Comparison of ENCODE assay signal across 9 mouse cellular contexts in genomic region chr2:32821041-32821802, GRCm38 (mm10). TPM values are rescaled to one million over a fixed set of nuclear protein-coding genes. Genes with fewer than 3 reads are reported as not detected.
DNase-seq lines count a peak whose midpoint lies in the region.
"Had no signal": no experiment of that assay in that cellular context is flagged by ENCODE, and none has a peak within 500 bp of the region (broad histone marks: within the 10 kb centered on the region; RNA-seq: fewer than 3 reads in every experiment).

No protein-coding gene starts in this region.

- H3K27ac ChIP-seq in heart, embryonic 10.5 days = no peak overlapping the region
- H3K27ac ChIP-seq: embryonic facial prominence, embryonic 15.5 days had no signal

- peaks cover 26% of the 10 kb centered on the region for H3K4me1 ChIP-seq in heart, embryonic 10.5 days
- H3K4me1 ChIP-seq: embryonic facial prominence, embryonic 15.5 days had no signal

- H3K9me3 ChIP-seq in heart, embryonic 10.5 days = no peaks in the 10 kb centered on the region
- H3K9me3 ChIP-seq: embryonic facial prominence, embryonic 15.5 days had no signal

- no peak overlapping the region for H3K4me3 ChIP-seq in heart, embryonic 10.5 days
- H3K4me3 ChIP-seq: embryonic facial prominence, embryonic 15.5 days had no signal

- H3K27me3 ChIP-seq in heart, embryonic 10.5 days (ENCODE audit: insufficient read depth, poor library complexity, severe bottlenecking) = no peaks in the 10 kb centered on the region
- H3K27me3 ChIP-seq: embryonic facial prominence, embryonic 15.5 days had no signal

- peak; percentile 30 to 58 for DNase-seq in heart, adult 18-20 months
- no peak for DNase-seq in heart, embryonic 10.5 days (ENCODE audit: low spot score)
- peak; percentile 65 to 70 for DNase-seq in B cell, adult 2 months
- DNase-seq in T-cell, adult 2 months (ENCODE audit: low spot score) = peak; percentile 37
- DNase-seq in heart, postnatal 36 days = peak; percentile 44 to 61
- peak; percentile 55 for DNase-seq in lung, postnatal 10 days
- peak; percentile 61 for DNase-seq in thymus, postnatal 25 days
- DNase-seq in frontal cortex, postnatal 36 days (ENCODE audit: low spot score in 2 of 2) = no peak

- peaks cover 9% of the 10 kb centered on the region; the same call in 1 of the 2 replicates for H3K36me3 ChIP-seq in heart, embryonic 10.5 days
- H3K36me3 ChIP-seq: embryonic facial prominence, embryonic 15.5 days had no signal

- 63% methylated on average over 11 of the region's 11 CpGs for WGBS in heart, embryonic 10.5 days

- intact Hi-C loops in heart, postnatal 36 days (cut with DNase I) = loop anchor here (1.0 kb wide), 1 partner anchor 33 kb away; no protein-coding TSS in a partner anchor

RNA-seq across cellular contexts. Expression of gene Stxbp1, which starts 25.8 kb away (rescaled TPM):
- total RNA-seq in heart, adult 18-20 months (2021) = 10 to 100 TPM; 12.2 to 13.0 TPM
- polyA plus RNA-seq in heart, embryonic 10.5 days (2016; fragmentation: Nextera tagmentation; extraction: Ambion mirVana) = 19.1 and 21.6 TPM in 2 replicates
- 10 to 100 TPM; 10.1 to 14.3 TPM for total RNA-seq in heart, postnatal 36 days (2021)

RNA-seq across cellular contexts. Expression of gene Cfap157, which starts 37.0 kb away (rescaled TPM):
- total RNA-seq in heart, adult 18-20 months (2021) = not detected
- polyA plus RNA-seq in heart, embryonic 10.5 days (2016; fragmentation: Nextera tagmentation; extraction: Ambion mirVana) = 0.78 and 1.2 TPM in 2 replicates
- not detected for total RNA-seq in heart, postnatal 36 days (2021)

RNA-seq across cellular contexts. Expression of gene Ptrh1, which starts 45.6 kb away (rescaled TPM):
- total RNA-seq in heart, adult 18-20 months (2021) = 1 to 10 TPM; 5.1 to 5.5 TPM
- 5.1 and 5.6 TPM in 2 replicates for polyA plus RNA-seq in heart, embryonic 10.5 days (2016; fragmentation: Nextera tagmentation; extraction: Ambion mirVana)
- total RNA-seq in heart, postnatal 36 days (2021) = 1 to 10 TPM; 3.7 to 3.8 TPM

RNA-seq across cellular contexts. Expression of gene Ttc16, which starts 45.8 kb away (rescaled TPM):
- total RNA-seq in heart, adult 18-20 months (2021) = under 1 TPM in 1 of 2 experiments, not detected in 1; 0.13 TPM
- 0.29 and 0.52 TPM in 2 replicates for polyA plus RNA-seq in heart, embryonic 10.5 days (2016; fragmentation: Nextera tagmentation; extraction: Ambion mirVana)
- total RNA-seq in heart, postnatal 36 days (2021) = under 1 TPM; 0.08 to 0.14 TPM

RNA-seq across cellular contexts. Expression of gene Fam129b, which starts 54.7 kb away (rescaled TPM):
- 10 to 100 TPM; 20.4 to 25.0 TPM for total RNA-seq in heart, adult 18-20 months (2021)
- polyA plus RNA-seq in heart, embryonic 10.5 days (2016; fragmentation: Nextera tagmentation; extraction: Ambion mirVana) = 47.1 and 55.5 TPM in 2 replicates
- 10 to 100 TPM; 22.5 to 26.9 TPM for total RNA-seq in heart, postnatal 36 days (2021)

Comparison
In these comparisons a context has a peak if more than half of its experiments do, and no peak if none do; other contexts are left out.
1. DNase-seq: peak in heart, adult 18-20 months (2 of 2), B cell, adult 2 months (2 of 2), T-cell, adult 2 months (single experiment), heart, postnatal 36 days (2 of 2), lung, postnatal 10 days (single experiment) and thymus, postnatal 25 days (single experiment); none in heart, embryonic 10.5 days (single experiment) and frontal cortex, postnatal 36 days (0 of 2).